Mouse (Mus musculus) left cerebral cortex, adult 18-20 months (tissue): ENCODE results near the gene Comtd1. TPM values are rescaled to one million over a fixed set of nuclear protein-coding genes. Genes with fewer than 3 reads are reported as not detected.

ENCODE experiments used
- DNase-seq, 2 experiments: peaks; one replicate each; pipeline ENCODE4 v3.0.0; 2021 to 2022; ENCODE audit warnings: low spot score in 2 of 2, mixed read lengths in 1 of 2
- total RNA-seq, 2 experiments: library from RNA; stranded (reverse); gene quantifications; 2 replicates each; pipeline ENCODE4 v1.2.3; 2021

Comtd1 gene
- total RNA-seq, 2 experiments from 2014 or later, result 26.7 to 34.2 TPM

- no peak for DNase-seq
Observed at GRCm38 (mm10) chr14:21838336-21839017, 10.3 kb downstream of the Comtd1 start.

DNA sequence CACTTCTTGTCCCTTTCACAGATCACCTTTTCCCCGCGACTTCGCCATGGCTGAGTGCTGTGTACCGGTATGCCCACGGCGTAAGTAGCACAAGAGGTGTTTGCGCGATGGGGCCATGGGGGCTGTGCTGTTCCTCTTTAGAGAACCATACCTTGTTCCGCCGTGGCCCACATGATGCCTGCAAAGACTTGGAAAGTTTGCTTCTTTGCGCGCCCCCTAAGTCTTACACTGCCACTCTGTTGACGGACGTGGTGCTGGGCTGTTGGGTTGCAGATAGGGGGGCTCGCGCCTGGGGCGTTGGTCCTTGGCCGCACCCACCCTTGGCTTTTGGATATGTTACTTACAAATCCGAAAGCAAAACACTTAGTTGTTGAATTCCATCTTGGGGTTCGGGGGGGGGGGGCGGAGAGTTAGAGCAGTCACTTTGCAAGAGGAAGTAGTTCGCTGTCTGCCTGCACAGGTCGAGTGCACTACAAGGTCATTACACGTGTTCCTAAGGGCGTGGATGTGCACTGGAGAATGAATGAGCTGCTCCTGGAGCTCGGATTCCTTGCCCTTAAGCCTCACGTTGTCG, 16.9 kb downstream of the Comtd1 start:
- no peak for DNase-seq

DNA sequence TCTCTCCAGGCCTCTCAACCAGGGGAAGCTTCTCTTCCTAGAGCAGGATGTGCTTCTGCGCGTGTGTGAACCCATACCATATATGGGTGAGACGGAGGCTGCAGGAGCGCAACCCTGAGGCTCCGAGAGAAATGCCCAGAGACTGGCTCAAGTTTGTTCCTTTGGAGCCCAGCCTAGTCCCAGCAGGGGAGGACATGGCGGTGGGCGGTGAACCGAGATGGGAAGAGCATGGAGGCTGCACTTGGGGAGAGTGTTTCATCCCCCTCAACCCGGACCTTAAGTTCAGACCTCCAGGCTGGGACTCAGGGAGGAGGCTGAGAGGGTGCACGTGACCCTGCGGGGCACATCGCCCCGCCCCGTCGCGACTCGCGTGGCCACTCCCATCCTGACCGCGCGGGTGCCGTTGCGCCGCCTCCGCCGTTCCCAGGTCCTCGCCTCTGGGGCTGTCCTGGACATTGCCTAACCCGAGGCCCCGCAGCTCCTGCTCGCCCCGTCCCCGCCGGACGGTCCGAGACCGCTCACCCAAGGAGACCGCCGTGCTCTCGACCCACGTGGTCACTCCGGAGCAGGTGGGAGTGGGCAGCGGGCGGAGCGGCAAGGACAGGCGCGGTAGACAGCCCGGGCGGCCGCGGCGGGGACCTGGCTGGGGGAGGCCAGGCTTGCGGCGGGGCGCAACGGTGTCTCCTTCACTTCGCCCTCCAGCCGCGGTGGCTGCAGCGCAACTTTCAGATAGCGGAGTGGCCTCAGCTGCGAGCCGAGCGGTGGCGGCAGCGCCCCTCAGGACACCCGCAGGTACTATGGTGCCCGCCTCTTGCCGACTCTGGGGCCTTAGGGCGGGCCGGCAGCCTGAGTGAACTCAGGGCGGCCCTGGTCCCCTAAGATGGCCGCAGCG, 17.7 kb downstream of the Comtd1 start:
- peak; percentile 93 to 96 for DNase-seq

GRCm38 (mm10) chr14:21825786-21826491, 22.8 kb downstream of the Comtd1 start:
- DNase-seq, result no peak

- no peak for DNase-seq
Observed at GRCm38 (mm10) chr14:21824938-21825337, 23.8 kb downstream of the Comtd1 start, which contains the start of gene Vdac2. Vdac2 (plus strand) TSS chr14:21825238.

DNA sequence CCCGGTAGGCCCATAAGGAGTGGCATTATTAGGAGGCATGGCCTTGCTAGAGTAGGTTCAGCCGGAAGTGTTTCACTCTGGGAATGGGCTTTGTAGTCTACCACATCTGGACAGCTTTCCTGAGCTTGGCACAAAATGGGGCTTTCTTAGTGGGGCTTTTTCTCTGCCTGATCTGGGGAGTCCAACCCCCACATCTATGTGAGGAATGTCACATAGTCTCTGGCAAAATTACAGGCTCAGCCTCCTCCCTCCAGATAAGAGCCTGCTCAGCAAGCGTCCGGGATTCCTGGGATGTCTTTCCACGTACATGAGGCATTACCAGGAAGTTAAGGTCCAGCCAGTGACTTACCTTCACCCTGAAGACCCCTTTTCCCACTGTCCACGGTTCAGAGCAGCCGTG, 24.9 kb downstream of the Comtd1 start:
- no peak for DNase-seq

GRCm38 (mm10) chr14:21822795-21823374, 25.9 kb downstream of the Comtd1 start:
- DNase-seq, result peak; percentile 65 to 70

DNA sequence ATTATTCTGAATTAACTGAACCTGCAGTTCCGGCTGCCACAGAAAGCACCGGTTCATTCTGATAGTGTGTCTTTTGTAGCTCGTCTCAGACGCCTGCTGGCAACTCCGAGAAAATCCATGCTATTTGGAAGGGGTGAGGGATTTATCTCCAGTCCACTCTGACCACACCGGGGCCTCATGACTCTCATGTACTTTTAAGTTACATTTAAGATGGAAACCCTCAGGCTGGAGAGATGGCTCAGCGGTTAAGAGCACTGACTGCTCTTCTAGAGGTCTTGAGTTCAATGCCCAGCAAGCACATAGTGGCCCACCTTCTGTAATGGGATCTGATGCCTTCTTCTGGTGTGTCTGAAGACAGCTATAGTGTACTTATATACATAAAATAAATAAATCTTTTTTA, 26.5 kb downstream of the Comtd1 start:
- no peak for DNase-seq

GRCm38 (mm10) chr14:21820880-21821505, 27.8 kb downstream of the Comtd1 start:
- DNase-seq, result no peak

GRCm38 (mm10) chr14:21817453-21817852, 31.3 kb downstream of the Comtd1 start:
- DNase-seq, result no peak

DNA sequence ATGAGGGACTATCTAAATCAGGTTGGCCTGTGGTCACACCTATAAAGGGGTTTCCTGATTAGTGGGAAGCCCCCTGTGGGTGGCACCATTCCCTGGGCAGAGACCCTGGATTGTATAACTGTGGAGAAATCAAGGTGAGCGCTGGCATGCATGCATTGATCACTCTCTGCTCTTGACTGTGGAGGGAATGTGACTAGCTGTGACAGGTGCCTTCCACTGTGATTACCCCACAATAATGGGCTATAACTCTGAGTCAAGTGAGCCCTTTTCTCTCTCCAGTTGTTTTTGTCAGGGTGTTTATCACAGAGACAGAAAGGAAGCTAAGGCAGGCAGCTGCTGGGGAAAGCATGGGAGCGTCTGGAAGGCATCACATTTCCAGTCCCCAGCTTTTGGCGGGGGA, 32.5 kb downstream of the Comtd1 start:
- no peak for DNase-seq

GRCm38 (mm10) chr14:21814606-21815005, 34.2 kb downstream of the Comtd1 start:
- no peak for DNase-seq

DNA sequence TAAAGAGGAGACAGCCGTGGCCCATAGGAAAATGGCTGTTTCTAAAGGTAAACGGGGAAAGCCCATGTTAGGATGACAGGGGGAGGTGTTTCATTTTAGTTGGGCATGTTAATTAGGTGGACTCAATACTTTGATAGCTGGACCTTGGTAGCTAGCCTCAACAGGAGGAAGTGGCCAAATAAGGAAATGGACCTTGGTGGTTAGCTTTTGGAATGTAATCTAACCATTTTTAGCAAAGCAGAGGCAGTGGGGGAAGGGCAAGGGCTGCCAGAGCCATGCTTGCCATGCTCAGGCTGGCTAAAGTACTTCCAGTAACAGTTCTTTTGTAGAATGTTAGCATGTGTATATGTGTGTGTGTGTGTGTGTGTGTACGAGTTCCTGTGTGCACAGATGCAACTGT, 34.9 kb downstream of the Comtd1 start:
- DNase-seq, result no peak

DNA sequence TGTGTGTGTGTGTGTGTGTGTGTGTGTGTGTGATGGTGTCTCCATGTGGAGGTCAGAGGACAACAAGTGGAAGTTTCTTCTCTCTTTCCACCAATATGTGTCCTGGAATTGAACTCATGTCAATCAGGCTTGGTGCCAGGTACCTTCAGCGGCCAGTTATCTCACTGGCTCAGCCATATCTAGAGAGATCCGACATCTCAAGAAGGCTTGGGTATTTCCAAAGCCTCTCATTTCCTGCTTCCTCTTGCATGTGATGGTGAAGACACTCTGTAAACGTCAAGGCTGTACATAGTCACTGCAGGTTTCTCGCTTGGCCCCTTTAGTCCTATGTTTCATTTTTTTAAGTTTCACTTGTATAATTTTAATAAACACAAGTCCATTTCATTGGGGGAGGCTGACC, 35.6 kb downstream of the Comtd1 start:
- no peak for DNase-seq

DNA sequence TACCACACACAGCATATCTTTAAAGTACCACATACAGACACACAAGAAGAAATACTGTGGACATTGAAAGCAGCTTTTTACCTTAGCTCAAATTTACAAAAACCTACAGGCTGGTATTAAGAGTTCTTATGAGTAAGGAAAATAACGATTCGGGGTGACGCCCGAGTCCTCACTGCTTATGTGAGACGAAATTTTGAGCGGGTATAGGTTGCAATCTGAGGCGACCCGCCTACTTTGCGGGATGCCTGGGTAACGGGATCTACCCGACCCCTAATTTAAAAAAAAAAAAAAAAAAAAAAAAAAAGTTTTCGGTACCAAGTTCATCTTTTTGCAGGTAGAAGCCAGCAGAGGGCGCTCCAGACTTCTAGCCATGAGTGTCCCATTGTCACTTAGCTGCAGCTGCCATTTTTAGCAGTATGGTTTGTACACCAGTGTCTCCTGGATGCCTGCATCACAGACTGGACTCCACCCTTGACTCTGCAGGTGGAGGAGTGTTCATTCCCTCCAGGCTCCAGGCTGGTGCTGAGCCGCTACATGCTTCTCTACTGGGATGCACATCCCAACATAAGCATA, 36.1 kb downstream of the Comtd1 start:
- peak; percentile 46 to 71 for DNase-seq

- DNase-seq, result no peak
Observed at GRCm38 (mm10) chr14:21811744-21812393, 36.9 kb downstream of the Comtd1 start.

- no peak for DNase-seq
Observed at GRCm38 (mm10) chr14:21811301-21811700, 37.5 kb downstream of the Comtd1 start.

GRCm38 (mm10) chr14:21809418-21809817, 39.4 kb downstream of the Comtd1 start:
- DNase-seq, result no peak

GRCm38 (mm10) chr14:21808208-21808922, 40.4 kb downstream of the Comtd1 start:
- no peak for DNase-seq
